Mouse (Mus musculus): ENCODE results near the gene Gsdme.

GRCm38 (mm10) chr6:50146158-50146557 lies 117.5 kb downstream of the Gsdme start:
- TF ChIP-seq CTCF (IDR thresholded peaks at IDR 0.05 in 2 of 3, conservative IDR thresholded peaks at IDR 0.05 in 1 of 3; ENCODE audit: control insufficient read depth in 1 of 3, insufficient read depth in 1 of 3, low read depth in 2 of 3, low read length in 3 of 3, poor library complexity in 1 of 3, severe bottlenecking in 1 of 3): no peak
- TF ChIP-seq USF2 (IDR thresholded peaks at IDR 0.05; ENCODE audit: borderline replicate concordance in 1 of 2, insufficient read depth in 1 of 2, low read depth in 1 of 2, low read length in 2 of 2): no peak
- no peak for TF ChIP-seq POLR2A (IDR thresholded peaks at IDR 0.05; ENCODE audit: control insufficient read depth in 1 of 2, insufficient read depth in 1 of 2, low read depth in 1 of 2, low read length in 2 of 2, poor library complexity in 1 of 2)

All from MEL (cell line).